Mouse (Mus musculus) liver, postnatal 0 days (tissue): Measurements from ENCODE around the gene Clcnka.
A peak's percentile ranks its signal among the peaks of the same experiment; 100 is the strongest.

ENCODE experiments used
- CTCF ChIP-seq: sonication (generic); IDR thresholded peaks from 2 replicates; pipeline ENCODE4 v1.5.1; 2016; ENCODE audit warnings: antibody characterized with exemption, low read depth
- EP300 ChIP-seq: IDR thresholded peaks from 2 replicates; pipeline ENCODE4 v1.6.1; 2016; ENCODE audit warnings: antibody characterized with exemption, low read depth, mild to moderate bottlenecking

- no peak for TF ChIP-seq EP300
- TF ChIP-seq CTCF: peak; percentile 81
These were observed 11.3 kb downstream of the Clcnka start for GRCm38 (mm10) chr4:141387093-141387784.
